Mouse (Mus musculus) layer of hippocampus, postnatal 25 days (tissue): Measurements from ENCODE around the gene Trex1. TPM values are rescaled to one million over a fixed set of nuclear protein-coding genes. Genes with fewer than 3 reads are reported as not detected.

Experiments
- DNase-seq, 2 experiments: peaks; one replicate each; pipeline ENCODE4 v3.0.0; 2022; ENCODE audit warnings: mixed read lengths in 2 of 2, low spot score in 1 of 2; ENCODE audit errors: extremely low spot score in 1 of 2
- total RNA-seq, 2 experiments: library from RNA; stranded (reverse); gene quantifications; 2 replicates each; pipeline ENCODE4 v1.2.3; 2021

The Trex1 gene
- total RNA-seq, 2 experiments from 2014 or later = 13.1 to 14.2 TPM

- no peak for DNase-seq
Observed at GRCm38 (mm10) chr9:109022866-109023685, 36.5 kb downstream of the Trex1 start.

- no peak for DNase-seq
Observed at GRCm38 (mm10) chr9:109021428-109021827, 38.1 kb downstream of the Trex1 start.

DNA sequence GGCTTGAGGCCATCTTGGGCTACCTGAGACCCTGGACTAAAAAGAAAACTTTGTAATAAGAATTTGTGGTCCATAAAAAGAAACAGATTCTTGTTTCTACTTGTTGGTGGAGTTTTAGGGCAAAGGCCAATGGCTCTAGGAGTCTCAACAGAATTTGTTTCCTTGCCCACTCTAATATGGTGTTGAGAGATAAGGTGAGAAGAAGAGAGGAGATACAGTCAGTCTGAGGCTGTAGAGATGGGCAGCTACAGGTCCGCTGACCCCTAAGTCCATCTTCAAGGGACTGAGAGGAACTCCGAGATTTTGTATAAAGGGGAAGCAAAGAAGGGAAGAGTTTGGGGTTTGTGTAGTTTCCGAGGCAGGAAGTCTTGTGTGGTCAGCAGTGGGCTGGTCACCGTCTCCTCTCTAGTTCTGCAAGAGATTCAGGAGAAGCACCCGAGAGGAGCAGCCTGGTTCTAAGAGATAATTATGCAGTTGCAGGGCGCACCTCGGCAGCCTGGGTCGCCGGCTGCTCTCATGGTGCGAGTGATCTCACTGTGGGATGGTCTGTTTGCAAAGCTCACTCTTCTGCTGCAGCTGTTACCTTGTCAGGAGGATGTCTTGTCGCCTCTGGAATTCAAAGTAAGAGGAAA is 42.4 kb downstream of the Trex1 start:
- DNase-seq = no peak

DNA sequence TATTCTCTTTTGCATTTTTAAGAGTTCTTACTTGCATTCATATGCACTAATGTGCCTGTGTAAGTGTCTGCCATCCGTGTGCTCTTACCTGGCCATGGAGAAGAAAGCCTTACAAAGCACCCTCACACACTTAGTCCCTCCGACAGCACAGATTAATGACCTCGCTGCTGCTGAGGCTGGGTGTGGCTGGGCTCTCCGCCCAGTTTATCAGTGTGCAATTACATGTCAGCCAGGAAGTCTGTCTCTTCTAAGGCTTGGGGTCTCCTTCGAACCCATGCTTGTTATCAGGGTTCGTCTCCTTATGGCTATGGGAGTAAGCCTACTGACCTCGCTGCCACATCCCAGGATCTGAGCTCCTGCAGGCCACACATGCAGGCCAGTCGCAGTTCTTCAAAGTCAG is 44.1 kb downstream of the Trex1 start:
- DNase-seq = no peak

DNA sequence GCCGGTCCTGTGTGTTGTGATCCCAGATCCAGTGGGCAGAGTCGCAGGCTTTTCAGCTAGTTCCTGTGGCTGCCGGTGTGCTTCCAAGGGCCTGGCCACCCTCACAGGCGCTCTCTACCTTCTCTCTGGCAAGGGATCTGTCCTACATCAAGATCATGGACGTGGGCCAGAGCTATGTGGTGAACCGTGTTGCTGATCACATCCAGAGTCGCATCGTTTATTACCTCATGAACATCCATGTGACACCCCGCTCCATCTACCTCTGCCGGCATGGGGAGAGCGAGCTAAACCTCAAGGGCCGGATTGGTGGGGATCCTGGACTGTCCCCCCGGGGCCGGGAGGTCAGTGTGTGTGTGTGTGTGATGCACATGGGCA is 49.2 kb downstream of the Trex1 start:
- no peak for DNase-seq

GRCm38 (mm10) chr9:109009636-109010315 is 49.8 kb downstream of the Trex1 start:
- no peak for DNase-seq

GRCm38 (mm10) chr9:109008994-109009635 is 50.4 kb downstream of the Trex1 start:
- no peak for DNase-seq

- no peak for DNase-seq
Observed at GRCm38 (mm10) chr9:109008081-109008480, 51.5 kb downstream of the Trex1 start.

Other genes with a start within 250 kb of the Trex1 start
- gene Celsr3, start 233.4 kb downstream of the Trex1 start, total RNA-seq = 10 to 100 TPM; 42.5 to 66.0 TPM
- gene Slc26a6, start 206.5 kb downstream of the Trex1 start, total RNA-seq = 10 to 100 TPM; 21.4 to 21.5 TPM
- under 1 TPM in 1 of 2 experiments, not detected in 1; 0.85 TPM for gene Tmem89, start 145.1 kb downstream of the Trex1 start, total RNA-seq
- gene Uqcrc1, start 123.1 kb downstream of the Trex1 start, total RNA-seq = 100 to 1,000 TPM; 353 to 403 TPM
- 1 to 10 TPM; 2.0 to 3.0 TPM for gene Col7a1, start 106.1 kb downstream of the Trex1 start, total RNA-seq
- not detected for gene Ucn2, start 73.7 kb downstream of the Trex1 start, total RNA-seq
- 10 to 100 TPM in 1 of 2 experiments, 1 to 10 TPM in 1; 10.0 to 10.9 TPM for gene Pfkfb4, start 68.0 kb downstream of the Trex1 start, total RNA-seq
- gene Shisa5, start 21.2 kb downstream of the Trex1 start, total RNA-seq = 10 to 100 TPM; 49.3 to 52.1 TPM
- gene Atrip, start 14.4 kb upstream of the Trex1 start, total RNA-seq = 10 to 100 TPM; 21.7 to 25.7 TPM
- 1 to 10 TPM; 8.1 to 8.4 TPM for gene Ccdc51, start 22.8 kb upstream of the Trex1 start, total RNA-seq
- 100 to 1,000 TPM; 311 to 321 TPM for gene Tma7, start 22.9 kb upstream of the Trex1 start, total RNA-seq
- gene Plxnb1, start 35.7 kb upstream of the Trex1 start, total RNA-seq = 10 to 100 TPM; 83.2 to 98.9 TPM
- not detected for gene Fbxw21, start 102.3 kb upstream of the Trex1 start, total RNA-seq
- gene Fbxw13, start 136.2 kb upstream of the Trex1 start, total RNA-seq = not detected
- gene Fbxw20, start 175.0 kb upstream of the Trex1 start, total RNA-seq = not detected
- not detected for gene Fbxw14, start 227.9 kb upstream of the Trex1 start, total RNA-seq